ENCODE assay signal across 26 mouse cellular contexts in genomic region chr13:37511006-37511405, GRCm38 (mm10).
DNase-seq lines count a peak whose midpoint lies in the region; ATAC-seq and TF ChIP-seq lines count a peak whose summit lies in the region.
"Had no signal": no experiment of that assay in that cellular context is flagged by ENCODE, and none has a peak within 500 bp of the region (broad histone marks: within the 10 kb centered on the region; RNA-seq: fewer than 3 reads in every experiment).

No protein-coding gene starts in this region.

- H3K9ac ChIP-seq in heart, embryonic 15.5 days = no peak overlapping the region
- no peak overlapping the region for H3K9ac ChIP-seq in lung, embryonic 16.5 days (ENCODE audit: low read length)
- H3K9ac ChIP-seq: forebrain, embryonic 13.5 days; hindbrain, embryonic 15.5 days; limb, embryonic 15.5 days; liver, embryonic 13.5 days; midbrain, embryonic 12.5 days had no signal

- ATAC-seq in heart, embryonic 15.5 days (replicated peaks; ENCODE audit: insufficient number of reproducible peaks, insufficient read depth, low FRiP score, low read depth) = no peak
- no peak for ATAC-seq in lung, embryonic 16.5 days (ENCODE audit: low read depth)
- ATAC-seq: forebrain, embryonic 13.5 days; inflammation-experienced regulatory T-cells, adult 6 months had no signal

- no peak for TF ChIP-seq CTCF in gastrocnemius, adult 2 months (IDR thresholded peaks at IDR 0.05)

- DNase-seq in gastrocnemius, adult 2 months = no peak
- DNase-seq in gastrocnemius, postnatal 4 days (ENCODE audit: low spot score in 2 of 2) = no peak
- DNase-seq in heart, postnatal 10 days = no peak
- no peak for DNase-seq in lung, postnatal 4 days
- DNase-seq in adipocyte (ENCODE audit: low spot score) = peak; percentile 63
- DNase-seq: adrenal gland, postnatal 10 days; cerebellum, adult 11 months; cerebellum, adult 9-10 months; cerebellum, postnatal 36 days; gastrocnemius, postnatal 14 days; heart, postnatal 4 days; kidney, adult 11 months; kidney, postnatal 14 days; layer of hippocampus, adult 9-11 months; liver, embryonic 13.5 days; lung, adult 2 months; thymus, postnatal 14 days had no signal

- no peaks in the 10 kb centered on the region for H3K27me3 ChIP-seq in heart, embryonic 15.5 days
- no peaks in the 10 kb centered on the region for H3K27me3 ChIP-seq in lung, embryonic 16.5 days (ENCODE audit: control insufficient read depth, insufficient read depth, low read depth, low read length)
- H3K27me3 ChIP-seq: CH12.LX; forebrain, embryonic 13.5 days; hindbrain, embryonic 15.5 days; limb, embryonic 15.5 days; liver, embryonic 13.5 days had no signal

- H3K4me3 ChIP-seq in gastrocnemius, adult 2 months = no peak overlapping the region
- H3K4me3 ChIP-seq in heart, embryonic 15.5 days = no peak overlapping the region
- H3K4me3 ChIP-seq in lung, embryonic 16.5 days (ENCODE audit: low read length) = no peak overlapping the region
- H3K4me3 ChIP-seq: forebrain, embryonic 13.5 days; hindbrain, embryonic 15.5 days; limb, embryonic 10.5 days; limb, embryonic 15.5 days; liver, embryonic 13.5 days; midbrain, embryonic 12.5 days had no signal

- no peaks in the 10 kb centered on the region for H3K36me3 ChIP-seq in heart, embryonic 15.5 days
- no peaks in the 10 kb centered on the region for H3K36me3 ChIP-seq in lung, embryonic 16.5 days (ENCODE audit: control insufficient read depth, insufficient read depth, low read length)
- H3K36me3 ChIP-seq: hindbrain, embryonic 15.5 days; limb, embryonic 10.5 days; limb, embryonic 15.5 days; liver, embryonic 13.5 days; midbrain, embryonic 12.5 days had no signal

- 78% methylated on average over 6 of the region's 6 CpGs for WGBS in heart, embryonic 15.5 days
- 73% methylated on average over 6 of the region's 6 CpGs for WGBS in lung, embryonic 16.5 days

- no peak overlapping the region for H3K4me2 ChIP-seq in heart, embryonic 15.5 days
- H3K4me2 ChIP-seq in lung, embryonic 16.5 days (ENCODE audit: low read depth, low read length) = no peak overlapping the region
- H3K4me2 ChIP-seq: forebrain, embryonic 13.5 days; hindbrain, embryonic 15.5 days; limb, embryonic 15.5 days; liver, embryonic 13.5 days; midbrain, embryonic 12.5 days had no signal

- peaks cover 45% of the 10 kb centered on the region for H3K4me1 ChIP-seq in heart, embryonic 15.5 days (replicated peaks)
- peaks cover 52% of the 10 kb centered on the region for H3K4me1 ChIP-seq in lung, embryonic 16.5 days (replicated peaks; ENCODE audit: control insufficient read depth, insufficient read depth, low read length)

- peak overlapping the region; percentile 81 for H3K27ac ChIP-seq in gastrocnemius, adult 2 months
- H3K27ac ChIP-seq in heart, embryonic 15.5 days = 0 out of 2 replicates have a peak overlapping the region, but pooled peaks have one; percentile 85
- peak overlapping the region; percentile 93; the same call in 1 of the 2 replicates for H3K27ac ChIP-seq in lung, embryonic 16.5 days (ENCODE audit: low read length)
- H3K27ac ChIP-seq: forebrain, embryonic 13.5 days; hindbrain, embryonic 15.5 days; limb, embryonic 10.5 days; limb, embryonic 15.5 days; midbrain, embryonic 12.5 days had no signal

- intact Hi-C loops in gastrocnemius, adult 2 months (cut with DNase I) = no loop called here
- intact Hi-C loops in heart, postnatal 10 days (cut with DNase I) = no loop called here

- no peaks in the 10 kb centered on the region for H3K9me3 ChIP-seq in heart, embryonic 15.5 days (replicated peaks)
- H3K9me3 ChIP-seq in lung, embryonic 16.5 days (ENCODE audit: control insufficient read depth, low read length) = no peaks in the 10 kb centered on the region
- H3K9me3 ChIP-seq: forebrain, embryonic 13.5 days; hindbrain, embryonic 15.5 days; limb, embryonic 10.5 days; limb, embryonic 15.5 days; liver, embryonic 13.5 days; midbrain, embryonic 12.5 days had no signal
